Mouse (Mus musculus): Measurements from ENCODE around the gene Lpin1.

GRCm38 (mm10) chr12:16571278-16571677, 39.5 kb downstream of the Lpin1 start:
- TF ChIP-seq CTCF (IDR thresholded peaks at IDR 0.05; ENCODE audit: low read depth) = no peak
- TF ChIP-seq EP300 (IDR thresholded peaks at IDR 0.05; ENCODE audit: low read depth) = no peak

All from liver, postnatal 0 days (tissue).